Mouse (Mus musculus): ENCODE measurements around the gene Plxna4. TPM values are rescaled to one million over a fixed set of nuclear protein-coding genes. Genes with fewer than 3 reads are reported as not detected.

Plxna4 gene
- polyA plus RNA-seq, 1 experiment from 2014 or later: 6.1 TPM

GRCm38 (mm10) chr6:32479193-32479758, 108.7 kb downstream of the Plxna4 start:
- no peak overlapping the region for H3K4me3 ChIP-seq (ENCODE audit: low read depth, low read length)

GRCm38 (mm10) chr6:32475958-32476357, 112.0 kb downstream of the Plxna4 start:
- Histone ChIP-seq H3K4me3 (ENCODE audit: low read depth, low read length) (no peak overlapping the region), H3K36me3 (ENCODE audit: control insufficient read depth, insufficient read depth, low read length) (no peaks in the 10 kb centered on the region), H3K9me3 (ENCODE audit: control insufficient read depth, low read length) (no peaks in the 10 kb centered on the region), H3K4me2 (ENCODE audit: low read depth, low read length) (no peak overlapping the region), H3K4me1 (ENCODE audit: control insufficient read depth, insufficient read depth, low read length) (peaks cover 12% of the 10 kb centered on the region), H3K9ac (ENCODE audit: low read depth, low read length) (no peak overlapping the region), H3K27me3 (replicated peaks; ENCODE audit: control insufficient read depth, insufficient read depth, low read length) (no peaks in the 10 kb centered on the region), H3K27ac (replicated peaks; ENCODE audit: low read depth, low read length) (no peak overlapping the region)
- WGBS: 75% methylated on average over 4 of the region's 4 CpGs
- DNase-seq (ENCODE audit: low spot score): no peak
- ATAC-seq (ENCODE audit: low read depth): no peak

More at GRCm38 (mm10) chr6:32479193-32479758, 108.7 kb downstream of the Plxna4 start:
- H3K4me1 ChIP-seq (ENCODE audit: control insufficient read depth, insufficient read depth, low read length): peaks cover 15% of the 10 kb centered on the region
- 10% methylated on average over 2 of the region's 2 CpGs for WGBS
- H3K27me3 ChIP-seq (replicated peaks; ENCODE audit: control insufficient read depth, insufficient read depth, low read length): no peaks in the 10 kb centered on the region
- no peaks in the 10 kb centered on the region for H3K36me3 ChIP-seq (ENCODE audit: control insufficient read depth, insufficient read depth, low read length)
- H3K9me3 ChIP-seq (ENCODE audit: control insufficient read depth, low read length): no peaks in the 10 kb centered on the region
- peak; percentile 70 for DNase-seq (ENCODE audit: low spot score)
- ATAC-seq (ENCODE audit: low read depth): peak; percentile 79
- H3K9ac ChIP-seq (ENCODE audit: low read depth, low read length): no peak overlapping the region
- H3K27ac ChIP-seq (replicated peaks; ENCODE audit: low read depth, low read length): no peak overlapping the region; the same call in 1 of the 2 replicates
- no peak overlapping the region for H3K4me2 ChIP-seq (ENCODE audit: low read depth, low read length)

GRCm38 (mm10) chr6:32472062-32472461, 115.9 kb downstream of the Plxna4 start:
- DNase-seq (ENCODE audit: low spot score) (no peak), ATAC-seq (ENCODE audit: low read depth) (no peak)
- WGBS: 68% methylated on average over 5 of the region's 5 CpGs
- Histone ChIP-seq H3K4me3 (ENCODE audit: low read depth, low read length) (no peak overlapping the region), H3K36me3 (ENCODE audit: control insufficient read depth, insufficient read depth, low read length) (no peaks in the 10 kb centered on the region), H3K9me3 (ENCODE audit: control insufficient read depth, low read length) (no peaks in the 10 kb centered on the region), H3K27me3 (replicated peaks; ENCODE audit: control insufficient read depth, insufficient read depth, low read length) (no peaks in the 10 kb centered on the region), H3K4me1 (ENCODE audit: control insufficient read depth, insufficient read depth, low read length) (no peaks in the 10 kb centered on the region), H3K27ac (replicated peaks; ENCODE audit: low read depth, low read length) (no peak overlapping the region), H3K9ac (ENCODE audit: low read depth, low read length) (no peak overlapping the region), H3K4me2 (ENCODE audit: low read depth, low read length) (no peak overlapping the region)

GRCm38 (mm10) chr6:32471639-32472038, 116.4 kb downstream of the Plxna4 start:
- no peaks in the 10 kb centered on the region for H3K36me3 ChIP-seq (ENCODE audit: control insufficient read depth, insufficient read depth, low read length)
- H3K27ac ChIP-seq (replicated peaks; ENCODE audit: low read depth, low read length): no peak overlapping the region
- ATAC-seq (ENCODE audit: low read depth): no peak
- 56% methylated on average over 3 of the region's 3 CpGs for WGBS
- no peak for DNase-seq (ENCODE audit: low spot score)
- H3K27me3 ChIP-seq (replicated peaks; ENCODE audit: control insufficient read depth, insufficient read depth, low read length): no peaks in the 10 kb centered on the region
- no peak overlapping the region for H3K4me2 ChIP-seq (ENCODE audit: low read depth, low read length)
- H3K9me3 ChIP-seq (ENCODE audit: control insufficient read depth, low read length): no peaks in the 10 kb centered on the region
- H3K4me3 ChIP-seq (ENCODE audit: low read depth, low read length): no peak overlapping the region
- H3K9ac ChIP-seq (ENCODE audit: low read depth, low read length): no peak overlapping the region
- H3K4me1 ChIP-seq (ENCODE audit: control insufficient read depth, insufficient read depth, low read length): no peaks in the 10 kb centered on the region

GRCm38 (mm10) chr6:32469196-32469595, 118.8 kb downstream of the Plxna4 start:
- Histone ChIP-seq H3K4me3 (ENCODE audit: low read depth, low read length) (no peak overlapping the region), H3K27me3 (replicated peaks; ENCODE audit: control insufficient read depth, insufficient read depth, low read length) (no peaks in the 10 kb centered on the region), H3K4me1 (ENCODE audit: control insufficient read depth, insufficient read depth, low read length) (peaks cover 6% of the 10 kb centered on the region), H3K36me3 (ENCODE audit: control insufficient read depth, insufficient read depth, low read length) (no peaks in the 10 kb centered on the region), H3K4me2 (ENCODE audit: low read depth, low read length) (no peak overlapping the region), H3K9ac (ENCODE audit: low read depth, low read length) (no peak overlapping the region), H3K9me3 (ENCODE audit: control insufficient read depth, low read length) (no peaks in the 10 kb centered on the region), H3K27ac (replicated peaks; ENCODE audit: low read depth, low read length) (no peak overlapping the region)
- DNase-seq (ENCODE audit: low spot score) (no peak), ATAC-seq (ENCODE audit: low read depth) (no peak)
- WGBS: 62% methylated on average over 5 of the region's 5 CpGs

GRCm38 (mm10) chr6:32465129-32465528, 122.9 kb downstream of the Plxna4 start:
- no peak overlapping the region for H3K4me3 ChIP-seq (ENCODE audit: low read depth, low read length)
- ATAC-seq (ENCODE audit: low read depth) (no peak), DNase-seq (ENCODE audit: low spot score) (no peak)
- H3K27me3 ChIP-seq (replicated peaks; ENCODE audit: control insufficient read depth, insufficient read depth, low read length): no peaks in the 10 kb centered on the region
- H3K9ac ChIP-seq (ENCODE audit: low read depth, low read length): no peak overlapping the region
- no peak overlapping the region for H3K27ac ChIP-seq (replicated peaks; ENCODE audit: low read depth, low read length)
- H3K4me1 ChIP-seq (ENCODE audit: control insufficient read depth, insufficient read depth, low read length): peaks cover 9% of the 10 kb centered on the region
- H3K9me3 ChIP-seq (ENCODE audit: control insufficient read depth, low read length): no peaks in the 10 kb centered on the region
- WGBS: 73% methylated on average over 8 of the region's 8 CpGs
- H3K4me2 ChIP-seq (ENCODE audit: low read depth, low read length): no peak overlapping the region
- H3K36me3 ChIP-seq (ENCODE audit: control insufficient read depth, insufficient read depth, low read length): no peaks in the 10 kb centered on the region

GRCm38 (mm10) chr6:32464637-32465036, 123.4 kb downstream of the Plxna4 start:
- H3K4me1 ChIP-seq (ENCODE audit: control insufficient read depth, insufficient read depth, low read length): peaks cover 9% of the 10 kb centered on the region
- H3K4me2 ChIP-seq (ENCODE audit: low read depth, low read length): no peak overlapping the region
- no peak overlapping the region for H3K27ac ChIP-seq (replicated peaks; ENCODE audit: low read depth, low read length)
- DNase-seq (ENCODE audit: low spot score) (no peak), ATAC-seq (ENCODE audit: low read depth) (no peak)
- no peak overlapping the region for H3K4me3 ChIP-seq (ENCODE audit: low read depth, low read length)
- 37% methylated on average over 8 of the region's 8 CpGs for WGBS
- no peaks in the 10 kb centered on the region for H3K27me3 ChIP-seq (replicated peaks; ENCODE audit: control insufficient read depth, insufficient read depth, low read length)
- H3K9me3 ChIP-seq (ENCODE audit: control insufficient read depth, low read length): no peaks in the 10 kb centered on the region
- H3K9ac ChIP-seq (ENCODE audit: low read depth, low read length): no peak overlapping the region
- no peaks in the 10 kb centered on the region for H3K36me3 ChIP-seq (ENCODE audit: control insufficient read depth, insufficient read depth, low read length)

GRCm38 (mm10) chr6:32464046-32464445, 123.9 kb downstream of the Plxna4 start:
- no peak overlapping the region for H3K27ac ChIP-seq (replicated peaks; ENCODE audit: low read depth, low read length)

GRCm38 (mm10) chr6:32460400-32460799, 127.6 kb downstream of the Plxna4 start:
- ATAC-seq (ENCODE audit: low read depth): no peak
- no peak overlapping the region for H3K4me2 ChIP-seq (ENCODE audit: low read depth, low read length)
- H3K4me1 ChIP-seq (ENCODE audit: control insufficient read depth, insufficient read depth, low read length): peaks cover 9% of the 10 kb centered on the region
- DNase-seq (ENCODE audit: low spot score): no peak
- H3K9ac ChIP-seq (ENCODE audit: low read depth, low read length): no peak overlapping the region
- WGBS: 65% methylated on average over 8 of the region's 8 CpGs
- H3K27ac ChIP-seq (replicated peaks; ENCODE audit: low read depth, low read length): no peak overlapping the region
- no peaks in the 10 kb centered on the region for H3K27me3 ChIP-seq (replicated peaks; ENCODE audit: control insufficient read depth, insufficient read depth, low read length)
- no peaks in the 10 kb centered on the region for H3K36me3 ChIP-seq (ENCODE audit: control insufficient read depth, insufficient read depth, low read length)
- no peak overlapping the region for H3K4me3 ChIP-seq (ENCODE audit: low read depth, low read length)
- H3K9me3 ChIP-seq (ENCODE audit: control insufficient read depth, low read length): no peaks in the 10 kb centered on the region

More at GRCm38 (mm10) chr6:32464046-32464445, 123.9 kb downstream of the Plxna4 start:
- Histone ChIP-seq H3K27me3 (replicated peaks; ENCODE audit: control insufficient read depth, insufficient read depth, low read length) (no peaks in the 10 kb centered on the region), H3K4me3 (ENCODE audit: low read depth, low read length) (no peak overlapping the region), H3K36me3 (ENCODE audit: control insufficient read depth, insufficient read depth, low read length) (no peaks in the 10 kb centered on the region), H3K4me2 (ENCODE audit: low read depth, low read length) (no peak overlapping the region), H3K4me1 (ENCODE audit: control insufficient read depth, insufficient read depth, low read length) (peaks cover 9% of the 10 kb centered on the region), H3K9ac (ENCODE audit: low read depth, low read length) (no peak overlapping the region), H3K9me3 (ENCODE audit: control insufficient read depth, low read length) (no peaks in the 10 kb centered on the region)
- 43% methylated on average over 4 of the region's 4 CpGs for WGBS
- peak; percentile 68; the same call in 1 of the 2 replicates for ATAC-seq (ENCODE audit: low read depth)
- peak; percentile 71 for DNase-seq (ENCODE audit: low spot score)
